Mouse (Mus musculus): ENCODE data around the gene Shisa5.

GRCm38 (mm10) chr9:109022866-109023685 is 15.3 kb upstream of the Shisa5 start:
- TF ChIP-seq CTCF (IDR thresholded peaks at IDR 0.05; ENCODE audit: low read depth, low read length), result no peak
- TF ChIP-seq POLR2AphosphoS5 (IDR thresholded peaks at IDR 0.05; ENCODE audit: insufficient replicate concordance, low read depth, low read length), result no peak

Data from G1E (cell line).